Comparison of ENCODE assay signal across 51 mouse cellular contexts in genomic region chr7:46931370-46931769, GRCm38 (mm10). TPM values are rescaled to one million over a fixed set of nuclear protein-coding genes. Genes with fewer than 3 reads are reported as not detected.
"Had no signal": no experiment of that assay in that cellular context is flagged by ENCODE, and none has a peak within 500 bp of the region (broad histone marks: within the 10 kb centered on the region; RNA-seq: fewer than 3 reads in every experiment).

No protein-coding gene starts in this region.

- H3K9ac ChIP-seq: heart, embryonic 12.5 days; heart, embryonic 13.5 days; heart, embryonic 15.5 days; hindbrain, embryonic 12.5 days; hindbrain, embryonic 13.5 days; hindbrain, embryonic 14.5 days; hindbrain, embryonic 15.5 days; intestine, embryonic 15.5 days; kidney, embryonic 15.5 days had no signal

- H3K4me3 ChIP-seq: heart, embryonic 10.5 days; heart, embryonic 12.5 days; heart, embryonic 13.5 days; heart, embryonic 15.5 days; hindbrain, embryonic 10.5 days; hindbrain, embryonic 12.5 days; hindbrain, embryonic 13.5 days; hindbrain, embryonic 15.5 days; intestine, embryonic 15.5 days; kidney, embryonic 15.5 days; layer of hippocampus, adult 2 months; left cerebral cortex, adult 2 months had no signal

- H3K4me1 ChIP-seq: heart, embryonic 10.5 days; heart, embryonic 12.5 days; heart, embryonic 13.5 days; heart, embryonic 15.5 days; hindbrain, embryonic 10.5 days; hindbrain, embryonic 12.5 days; hindbrain, embryonic 13.5 days; hindbrain, embryonic 15.5 days; intestine, embryonic 15.5 days; kidney, embryonic 15.5 days had no signal

- ATAC-seq: hindbrain, embryonic 16.5 days; hindbrain, postnatal 0 days; intestine, embryonic 15.5 days; intestine, embryonic 16.5 days; intestine, postnatal 0 days had no signal

- H3K4me2 ChIP-seq: heart, embryonic 11.5 days; heart, embryonic 12.5 days; heart, embryonic 13.5 days; heart, embryonic 15.5 days; hindbrain, embryonic 12.5 days; hindbrain, embryonic 13.5 days; hindbrain, embryonic 14.5 days; hindbrain, embryonic 15.5 days; intestine, embryonic 15.5 days; kidney, embryonic 15.5 days had no signal

- DNase-seq: heart, postnatal 10 days; heart, postnatal 14 days; heart, postnatal 36 days; heart, postnatal 4 days; kidney, adult 11 months; kidney, adult 18-20 months; kidney, adult 2 months; kidney, adult 8-10 months; kidney, adult 9 months; kidney, postnatal 10 days; kidney, postnatal 14 days; kidney, postnatal 25 days; kidney, postnatal 4 days; layer of hippocampus, adult 9-11 months; layer of hippocampus, postnatal 36 days had no signal

- H3K9me3 ChIP-seq: heart, embryonic 10.5 days; heart, embryonic 12.5 days; heart, embryonic 13.5 days; heart, embryonic 15.5 days; hindbrain, embryonic 10.5 days; hindbrain, embryonic 12.5 days; hindbrain, embryonic 13.5 days; hindbrain, embryonic 15.5 days; intestine, embryonic 15.5 days; kidney, embryonic 15.5 days had no signal

- H3K27me3 ChIP-seq: heart, embryonic 12.5 days; heart, embryonic 13.5 days; heart, embryonic 15.5 days; hindbrain, embryonic 12.5 days; hindbrain, embryonic 13.5 days; hindbrain, embryonic 15.5 days; intestine, embryonic 15.5 days; kidney, embryonic 15.5 days had no signal

- H3K27ac ChIP-seq: heart, embryonic 10.5 days; heart, embryonic 13.5 days; heart, embryonic 15.5 days; hindbrain, embryonic 10.5 days; hindbrain, embryonic 12.5 days; hindbrain, embryonic 13.5 days; hindbrain, embryonic 14.5 days; hindbrain, embryonic 15.5 days; hindbrain, postnatal 0 days; intestine, embryonic 15.5 days; kidney, embryonic 15.5 days; kidney, postnatal 0 days; layer of hippocampus, adult 2 months; left cerebral cortex, adult 2 months had no signal

RNA-seq across cellular contexts. Expression of gene Gm9999, which starts 52.0 kb away (rescaled TPM):
- total RNA-seq: heart, postnatal 10 days; heart, postnatal 14 days; heart, postnatal 25 days; heart, postnatal 36 days; heart, postnatal 4 days; hematopoietic stem cell, adult 5-6 weeks; hindbrain, postnatal 0 days; layer of hippocampus, adult 18-20 months; layer of hippocampus, adult 2 months; layer of hippocampus, adult 8-10 months; layer of hippocampus, postnatal 10 days; layer of hippocampus, postnatal 14 days; layer of hippocampus, postnatal 25 days; layer of hippocampus, postnatal 36 days; left cerebral cortex, adult 18-20 months; left cerebral cortex, adult 2 months; left cerebral cortex, adult 8-10 months had no signal
- polyA plus RNA-seq: heart, embryonic 10.5 days; heart, embryonic 11.5 days; heart, embryonic 12.5 days; heart, embryonic 13.5 days; heart, embryonic 14.5 days; heart, embryonic 15.5 days; heart, embryonic 16.5 days; heart, postnatal 0 days; hindbrain, embryonic 10.5 days; hindbrain, embryonic 11.5 days; hindbrain, embryonic 12.5 days; hindbrain, embryonic 13.5 days; hindbrain, embryonic 14.5 days; hindbrain, embryonic 15.5 days; hindbrain, embryonic 16.5 days; hindbrain, postnatal 0 days; intestine, embryonic 14.5 days; intestine, embryonic 15.5 days; intestine, embryonic 16.5 days; intestine, postnatal 0 days; kidney, adult 2 months; kidney, embryonic 14.5 days; kidney, embryonic 15.5 days; kidney, embryonic 16.5 days; kidney, postnatal 0 days; large intestine, adult 2 months had no signal
